In the genomic region with DNA sequence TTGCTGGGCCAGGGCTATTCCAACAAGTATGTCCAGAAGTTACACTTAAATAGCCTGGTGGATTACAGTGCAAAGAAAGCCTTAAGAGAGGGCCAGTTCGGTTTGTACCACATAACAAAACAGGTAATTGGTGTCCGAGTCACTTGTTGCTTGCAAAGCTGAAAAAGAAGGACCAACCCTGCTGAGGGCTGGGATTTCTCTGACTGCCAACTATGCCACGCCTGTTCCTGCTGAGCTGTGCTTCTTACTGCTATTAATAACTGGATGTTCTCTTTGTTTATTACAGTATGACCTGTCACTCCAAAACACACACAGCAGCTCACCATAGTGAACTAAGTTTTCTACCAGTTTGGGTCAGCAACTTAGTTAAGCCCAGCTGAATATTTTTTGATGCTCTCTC, we compare ENCODE assay signal across 18 mouse cellular contexts.
DNase-seq lines count a peak whose midpoint lies in the region; ATAC-seq and TF ChIP-seq lines count a peak whose summit lies in the region.
"Had no signal": no experiment of that assay in that cellular context is flagged by ENCODE, and none has a peak within 500 bp of the region (broad histone marks: within the 10 kb centered on the region; RNA-seq: fewer than 3 reads in every experiment).

No protein-coding gene starts in this region.

- peak; percentile 63 for DNase-seq in gastrocnemius, adult 2 months
- DNase-seq in gastrocnemius, postnatal 14 days, result no peak
- peak; percentile 59 for DNase-seq in lung, postnatal 0 days (ENCODE audit: low spot score)
- DNase-seq in lung, postnatal 14 days, result no peak
- peak; percentile 23 to 36 for DNase-seq in heart, postnatal 36 days
- DNase-seq in cerebellum, postnatal 10 days, result no peak
- no peak for DNase-seq in urinary bladder, postnatal 14 days (ENCODE audit: low spot score)
- no peak for DNase-seq in hindbrain, embryonic 10.5 days (ENCODE audit: low spot score)
- DNase-seq: liver, postnatal 0 days; retina, postnatal 1 day; spleen, adult 18-20 months had no signal

- peak overlapping the region; percentile 86 for H3K27ac ChIP-seq in gastrocnemius, adult 2 months
- no peak overlapping the region for H3K27ac ChIP-seq in lung, postnatal 0 days (ENCODE audit: low read length)
- H3K27ac ChIP-seq in hindbrain, embryonic 10.5 days, result no peak overlapping the region
- H3K27ac ChIP-seq: forebrain, embryonic 10.5 days; hindbrain, embryonic 12.5 days; kidney, embryonic 15.5 days; layer of hippocampus, adult 2 months; limb, embryonic 13.5 days; stomach, embryonic 15.5 days had no signal

- no peak for TF ChIP-seq CTCF in gastrocnemius, adult 2 months (IDR thresholded peaks at IDR 0.05)
- TF ChIP-seq CTCF in lung, postnatal 0 days (IDR thresholded peaks at IDR 0.05), result no peak

- H3K27me3 ChIP-seq in lung, postnatal 0 days (replicated peaks; ENCODE audit: insufficient read depth, low read length), result no peaks in the 10 kb centered on the region
- no peaks in the 10 kb centered on the region for H3K27me3 ChIP-seq in hindbrain, embryonic 10.5 days (ENCODE audit: insufficient read depth, poor library complexity, severe bottlenecking)
- H3K27me3 ChIP-seq: hindbrain, embryonic 12.5 days; kidney, embryonic 15.5 days; limb, embryonic 13.5 days; Patski; stomach, embryonic 15.5 days had no signal

- 34% methylated on average over 3 of the region's 3 CpGs for WGBS in lung, postnatal 0 days
- WGBS in hindbrain, embryonic 10.5 days, result 87% methylated on average over 3 of the region's 3 CpGs

- intact Hi-C loops in gastrocnemius, adult 2 months (cut with DNase I), result loop anchor here (5.0 kb wide), 1 partner anchor 259 kb away; no protein-coding TSS in a partner anchor
- intact Hi-C loops in gastrocnemius, postnatal 14 days (cut with DNase I; ENCODE audit: low total_unique reads), result no loop called here
- intact Hi-C loops in heart, postnatal 36 days (cut with DNase I), result no loop called here

- H3K9me3 ChIP-seq in lung, postnatal 0 days (ENCODE audit: low read length), result no peaks in the 10 kb centered on the region
- no peaks in the 10 kb centered on the region for H3K9me3 ChIP-seq in hindbrain, embryonic 10.5 days
- H3K9me3 ChIP-seq: forebrain, embryonic 10.5 days; hindbrain, embryonic 12.5 days; kidney, embryonic 15.5 days; limb, embryonic 13.5 days; stomach, embryonic 15.5 days had no signal

- no peak overlapping the region for H3K4me2 ChIP-seq in lung, postnatal 0 days (replicated peaks; ENCODE audit: low read depth, low read length)
- H3K4me2 ChIP-seq: hindbrain, embryonic 12.5 days; kidney, embryonic 15.5 days; limb, embryonic 13.5 days; stomach, embryonic 15.5 days had no signal

- TF ChIP-seq EP300 in lung, postnatal 0 days (IDR thresholded peaks at IDR 0.05), result no peak; the same call in 1 of the 2 replicates

- peak overlapping the region; percentile 16; the same call in 1 of the 2 replicates for H3K4me3 ChIP-seq in gastrocnemius, adult 2 months
- no peak overlapping the region for H3K4me3 ChIP-seq in lung, postnatal 0 days (ENCODE audit: low read depth, low read length)
- no peak overlapping the region for H3K4me3 ChIP-seq in hindbrain, embryonic 10.5 days
- H3K4me3 ChIP-seq: forebrain, embryonic 10.5 days; hindbrain, embryonic 12.5 days; kidney, embryonic 15.5 days; layer of hippocampus, adult 2 months; limb, embryonic 13.5 days; stomach, embryonic 15.5 days had no signal

- no peaks in the 10 kb centered on the region for H3K36me3 ChIP-seq in lung, postnatal 0 days (ENCODE audit: insufficient read depth, low read length)
- no peaks in the 10 kb centered on the region for H3K36me3 ChIP-seq in hindbrain, embryonic 10.5 days
- H3K36me3 ChIP-seq: forebrain, embryonic 10.5 days; hindbrain, embryonic 12.5 days; kidney, embryonic 15.5 days; limb, embryonic 13.5 days; stomach, embryonic 15.5 days had no signal

- ATAC-seq in lung, postnatal 0 days, result peak; percentile 80
- ATAC-seq: liver, postnatal 0 days; Patski had no signal

- no peak overlapping the region for H3K9ac ChIP-seq in lung, postnatal 0 days (replicated peaks; ENCODE audit: low read depth)
- H3K9ac ChIP-seq: hindbrain, embryonic 12.5 days; kidney, embryonic 15.5 days; limb, embryonic 13.5 days; liver, postnatal 0 days; stomach, embryonic 15.5 days had no signal

- peaks cover 3% of the 10 kb centered on the region; the same call in 1 of the 2 replicates for H3K4me1 ChIP-seq in lung, postnatal 0 days (ENCODE audit: insufficient read depth, low read depth, low read length)
- H3K4me1 ChIP-seq in hindbrain, embryonic 10.5 days (replicated peaks), result no peaks in the 10 kb centered on the region
- H3K4me1 ChIP-seq: forebrain, embryonic 10.5 days; hindbrain, embryonic 12.5 days; kidney, embryonic 15.5 days; stomach, embryonic 15.5 days had no signal

Comparison
In these comparisons a context has a peak if more than half of its experiments do, and no peak if none do; other contexts are left out.
1. DNase-seq: peak in gastrocnemius, adult 2 months (single experiment), lung, postnatal 0 days (single experiment) and heart, postnatal 36 days (2 of 2); none in gastrocnemius, postnatal 14 days (single experiment), lung, postnatal 14 days (single experiment), cerebellum, postnatal 10 days (0 of 2), urinary bladder, postnatal 14 days (single experiment) and hindbrain, embryonic 10.5 days (single experiment).